Mouse (Mus musculus): ENCODE results near the gene Cdk6.
A peak's percentile ranks its signal among the peaks of the same experiment; 100 is the strongest.
"Not testable (repeated sequence)": the region's sequence is repeated elsewhere in the genome, so short reads cannot be mapped to it uniquely, and the experiment has no call there.

Gene Cdk6

GRCm38 (mm10) chr5:3341111-3341911, at the start of gene Cdk6:
TSS of gene Cdk6 (plus strand) at chr5:3341485.
- peak; percentile 69 for DNase-seq (ENCODE audit: extremely low spot score)

GRCm38 (mm10) chr5:3293666-3294065, 47.6 kb upstream of the Cdk6 start:
- no peak for DNase-seq (ENCODE audit: extremely low spot score)

GRCm38 (mm10) chr5:3300801-3301457, 40.4 kb upstream of the Cdk6 start:
- no peak for DNase-seq (ENCODE audit: extremely low spot score)

- no peak for DNase-seq (ENCODE audit: extremely low spot score)
Observed at GRCm38 (mm10) chr5:3301535-3301934, 39.8 kb upstream of the Cdk6 start.

- no peak for DNase-seq (ENCODE audit: extremely low spot score)
Observed at GRCm38 (mm10) chr5:3303876-3304275, 37.4 kb upstream of the Cdk6 start.

- DNase-seq (ENCODE audit: extremely low spot score): no peak
Observed at GRCm38 (mm10) chr5:3306146-3306545, 35.1 kb upstream of the Cdk6 start.

GRCm38 (mm10) chr5:3309122-3309521, 32.2 kb upstream of the Cdk6 start:
- no peak for DNase-seq (ENCODE audit: extremely low spot score)

GRCm38 (mm10) chr5:3309587-3309986, 31.7 kb upstream of the Cdk6 start:
- no peak for DNase-seq (ENCODE audit: extremely low spot score)

- not testable (repeated sequence) for DNase-seq (ENCODE audit: extremely low spot score)
Observed at GRCm38 (mm10) chr5:3311156-3311555, 30.1 kb upstream of the Cdk6 start.

GRCm38 (mm10) chr5:3317724-3318123, 23.6 kb upstream of the Cdk6 start:
- not testable (repeated sequence) for DNase-seq (ENCODE audit: extremely low spot score)

- DNase-seq (ENCODE audit: extremely low spot score): no peak
Observed at GRCm38 (mm10) chr5:3320225-3320624, 21.1 kb upstream of the Cdk6 start.

- no peak for DNase-seq (ENCODE audit: extremely low spot score)
Observed at GRCm38 (mm10) chr5:3322052-3322451, 19.2 kb upstream of the Cdk6 start.

- no peak for DNase-seq (ENCODE audit: extremely low spot score)
Observed at GRCm38 (mm10) chr5:3324116-3324515, 17.2 kb upstream of the Cdk6 start.

- DNase-seq (ENCODE audit: extremely low spot score): no peak
Observed at GRCm38 (mm10) chr5:3329361-3329760, 11.9 kb upstream of the Cdk6 start.

- no peak for DNase-seq (ENCODE audit: extremely low spot score)
Observed at GRCm38 (mm10) chr5:3330932-3331331, 10.4 kb upstream of the Cdk6 start.

- not testable (repeated sequence) for DNase-seq (ENCODE audit: extremely low spot score)
Observed at GRCm38 (mm10) chr5:3333019-3333418, 8.3 kb upstream of the Cdk6 start.

GRCm38 (mm10) chr5:3340340-3341058, 786 bp upstream of the Cdk6 start:
- DNase-seq (ENCODE audit: extremely low spot score): not testable (repeated sequence)

GRCm38 (mm10) chr5:3341931-3342770, 866 bp downstream of the Cdk6 start:
- DNase-seq (ENCODE audit: extremely low spot score): peak; percentile 83

GRCm38 (mm10) chr5:3342771-3343565, 1.7 kb downstream of the Cdk6 start:
- DNase-seq (ENCODE audit: extremely low spot score): peak; percentile 71

- peak; percentile 76 for DNase-seq (ENCODE audit: extremely low spot score)
Observed at GRCm38 (mm10) chr5:3343566-3344080, 2.3 kb downstream of the Cdk6 start.
